Mouse (Mus musculus): ENCODE data around the gene St6galnac3. TPM values are rescaled to one million over a fixed set of nuclear protein-coding genes. Genes with fewer than 3 reads are reported as not detected.

The St6galnac3 gene
- total and polyA plus RNA-seq, 2 experiments from 2014 or later, result 7.3 to 9.9 TPM

GRCm38 (mm10) chr3:153480005-153480635, 244.9 kb downstream of the St6galnac3 start:
- no peak for ATAC-seq
- no peak overlapping the region for H3K27ac ChIP-seq
- H3K27me3 ChIP-seq (ENCODE audit: insufficient read depth, low read length), result no peaks in the 10 kb centered on the region
- no peak for TF ChIP-seq CTCF (IDR thresholded peaks at IDR 0.05; ENCODE audit: low read depth)
- H3K4me1 ChIP-seq (ENCODE audit: insufficient read depth, low read length), result peaks cover 9% of the 10 kb centered on the region; the same call in 1 of the 2 replicates
- no peaks in the 10 kb centered on the region for H3K36me3 ChIP-seq (ENCODE audit: insufficient read depth, low read length)
- no peak overlapping the region for H3K4me3 ChIP-seq (ENCODE audit: low read length)
- no peak overlapping the region for H3K9ac ChIP-seq (replicated peaks; ENCODE audit: low read length)
- 92% methylated on average over 3 of the region's 3 CpGs for WGBS
- no peak for DNase-seq (ENCODE audit: low spot score)
- no peak overlapping the region for H3K4me2 ChIP-seq (ENCODE audit: low read depth, low read length)
- H3K9me3 ChIP-seq (ENCODE audit: low read length), result no peaks in the 10 kb centered on the region

DNA sequence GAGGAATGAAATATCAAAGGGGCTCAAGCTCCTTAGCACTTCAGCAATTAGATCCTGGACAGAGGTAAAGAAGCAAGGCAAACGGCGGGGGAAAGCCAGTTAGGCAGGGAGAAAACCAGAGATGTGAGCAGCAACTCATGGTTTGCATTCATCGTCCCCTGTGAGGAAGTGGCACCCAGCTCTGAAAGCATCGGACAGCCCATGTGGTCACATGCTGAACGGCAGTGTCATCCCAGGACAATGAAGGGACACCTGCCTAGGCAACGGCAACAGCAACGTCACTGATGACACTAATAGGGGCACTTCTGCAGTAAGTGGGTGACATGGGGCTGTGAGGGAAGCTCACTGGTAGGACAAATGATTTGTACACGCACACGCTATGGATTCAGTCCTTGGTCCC, 249.1 kb downstream of the St6galnac3 start:
- Histone ChIP-seq H3K4me1 (ENCODE audit: insufficient read depth, low read length) (no peaks in the 10 kb centered on the region), H3K4me2 (ENCODE audit: low read depth, low read length) (no peak overlapping the region), H3K27me3 (ENCODE audit: insufficient read depth, low read length) (no peaks in the 10 kb centered on the region), H3K9me3 (ENCODE audit: low read length) (no peaks in the 10 kb centered on the region), H3K9ac (replicated peaks; ENCODE audit: low read length) (no peak overlapping the region), H3K27ac (no peak overlapping the region), H3K36me3 (ENCODE audit: insufficient read depth, low read length) (no peaks in the 10 kb centered on the region), H3K4me3 (ENCODE audit: low read length) (no peak overlapping the region)
- no peak for ATAC-seq
- no peak for TF ChIP-seq CTCF (IDR thresholded peaks at IDR 0.05; ENCODE audit: low read depth)
- DNase-seq (ENCODE audit: low spot score), result no peak
- 87% methylated on average over 9 of the region's 9 CpGs for WGBS

DNA sequence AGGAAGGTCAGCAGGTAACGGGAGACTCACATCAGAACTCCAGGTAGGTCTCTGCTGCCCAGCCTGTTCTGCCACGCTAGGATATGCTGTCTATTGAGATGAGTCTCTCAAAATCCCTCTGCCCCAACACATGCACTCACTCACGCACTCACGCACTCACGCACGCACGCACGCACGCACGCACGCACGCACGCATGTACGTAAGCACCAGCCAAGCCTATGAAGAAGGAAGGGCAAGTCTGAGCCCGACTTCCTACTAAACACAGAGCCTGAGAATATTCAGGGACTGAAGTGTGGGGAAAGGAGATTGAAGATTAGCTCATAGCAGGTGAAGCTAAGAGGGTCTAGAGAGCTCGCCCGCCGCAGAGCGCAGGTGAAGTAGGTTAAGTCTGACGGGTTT, 249.5 kb downstream of the St6galnac3 start:
- Histone ChIP-seq H3K36me3 (ENCODE audit: insufficient read depth, low read length) (no peaks in the 10 kb centered on the region), H3K4me2 (ENCODE audit: low read depth, low read length) (no peak overlapping the region), H3K4me3 (ENCODE audit: low read length) (no peak overlapping the region), H3K4me1 (ENCODE audit: insufficient read depth, low read length) (no peaks in the 10 kb centered on the region), H3K27ac (no peak overlapping the region), H3K27me3 (ENCODE audit: insufficient read depth, low read length) (no peaks in the 10 kb centered on the region), H3K9me3 (ENCODE audit: low read length) (no peaks in the 10 kb centered on the region), H3K9ac (replicated peaks; ENCODE audit: low read length) (no peak overlapping the region)
- DNase-seq (ENCODE audit: low spot score), result no peak
- 95% methylated on average over 20 of the region's 20 CpGs for WGBS
- ATAC-seq, result no peak
- no peak for TF ChIP-seq CTCF (IDR thresholded peaks at IDR 0.05; ENCODE audit: low read depth)

DNA sequence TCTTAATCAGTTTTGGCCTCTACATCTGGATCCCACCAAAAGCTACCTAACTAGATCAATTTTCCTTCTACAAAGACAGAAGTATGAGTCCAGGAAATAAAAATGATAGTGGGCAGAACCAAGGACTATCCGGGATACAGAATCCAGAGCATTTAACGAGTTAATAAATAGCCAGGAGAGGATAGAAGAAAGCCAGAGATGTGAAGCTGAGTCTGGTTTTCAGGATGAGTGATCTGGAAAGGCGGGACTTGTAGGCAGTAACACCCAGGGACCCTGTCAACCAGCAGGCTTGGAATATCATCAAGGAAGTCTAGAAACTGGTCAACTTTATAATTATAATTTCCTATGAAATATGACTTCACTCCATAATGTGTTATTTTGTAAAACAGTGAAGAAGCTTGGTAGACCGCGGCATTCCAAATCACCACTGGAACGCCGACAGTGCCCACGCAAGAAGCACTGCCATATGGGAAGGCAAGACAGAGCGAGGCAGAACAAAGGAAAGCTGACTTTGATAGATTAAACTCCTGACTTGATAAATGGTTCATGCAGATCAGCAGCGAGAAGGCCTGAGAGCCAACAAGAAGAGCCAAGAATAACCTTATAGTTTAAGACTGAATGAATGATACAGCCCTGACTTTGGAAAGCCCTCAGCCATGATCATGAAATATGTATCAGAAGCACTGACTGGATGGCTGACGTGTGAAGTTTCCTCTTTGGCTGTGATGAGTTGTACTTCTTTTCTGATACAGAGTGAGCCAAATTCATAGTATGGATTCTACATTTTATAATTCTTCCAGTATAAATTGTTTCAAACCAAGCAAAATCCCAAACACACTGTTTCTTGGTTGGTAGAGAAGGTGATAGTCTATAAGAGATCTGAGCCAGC, 252.1 kb downstream of the St6galnac3 start:
- no peak overlapping the region for H3K4me3 ChIP-seq (ENCODE audit: low read length)
- 62% methylated on average over 11 of the region's 11 CpGs for WGBS
- H3K36me3 ChIP-seq (ENCODE audit: insufficient read depth, low read length), result no peaks in the 10 kb centered on the region
- no peaks in the 10 kb centered on the region for H3K4me1 ChIP-seq (ENCODE audit: insufficient read depth, low read length)
- H3K9me3 ChIP-seq (ENCODE audit: low read length), result no peaks in the 10 kb centered on the region
- no peak overlapping the region for H3K4me2 ChIP-seq (ENCODE audit: low read depth, low read length)
- H3K27ac ChIP-seq, result no peak overlapping the region
- H3K9ac ChIP-seq (replicated peaks; ENCODE audit: low read length), result no peak overlapping the region
- no peaks in the 10 kb centered on the region for H3K27me3 ChIP-seq (ENCODE audit: insufficient read depth, low read length)
- no peak for TF ChIP-seq CTCF (IDR thresholded peaks at IDR 0.05; ENCODE audit: low read depth)
- ATAC-seq (no peak), DNase-seq (ENCODE audit: low spot score) (no peak)

- H3K4me3 ChIP-seq (ENCODE audit: low read length), result no peak overlapping the region
- 82% methylated on average over 6 of the region's 6 CpGs for whole genome bisulfite sequencing
- TF ChIP-seq CTCF (IDR thresholded peaks at IDR 0.05; ENCODE audit: low read depth), result no peak
- no peaks in the 10 kb centered on the region for H3K9me3 ChIP-seq (ENCODE audit: low read length)
- no peaks in the 10 kb centered on the region for H3K36me3 ChIP-seq (ENCODE audit: insufficient read depth, low read length)
- H3K27ac ChIP-seq, result no peak overlapping the region
- no peaks in the 10 kb centered on the region for H3K27me3 ChIP-seq (ENCODE audit: insufficient read depth, low read length)
- H3K4me2 ChIP-seq (ENCODE audit: low read depth, low read length), result no peak overlapping the region
- DNase-seq (ENCODE audit: low spot score) (no peak), ATAC-seq (no peak)
- H3K4me1 ChIP-seq (ENCODE audit: insufficient read depth, low read length), result no peaks in the 10 kb centered on the region
- H3K9ac ChIP-seq (replicated peaks; ENCODE audit: low read length), result no peak overlapping the region
These were observed 261.1 kb downstream of the St6galnac3 start for GRCm38 (mm10) chr3:153463849-153464248.

- Histone ChIP-seq H3K9ac (replicated peaks; ENCODE audit: low read length) (no peak overlapping the region), H3K27me3 (ENCODE audit: insufficient read depth, low read length) (no peaks in the 10 kb centered on the region), H3K4me3 (ENCODE audit: low read length) (no peak overlapping the region), H3K36me3 (ENCODE audit: insufficient read depth, low read length) (no peaks in the 10 kb centered on the region), H3K4me1 (ENCODE audit: insufficient read depth, low read length) (no peaks in the 10 kb centered on the region), H3K27ac (no peak overlapping the region), H3K4me2 (ENCODE audit: low read depth, low read length) (no peak overlapping the region), H3K9me3 (ENCODE audit: low read length) (no peaks in the 10 kb centered on the region)
- no peak for TF ChIP-seq CTCF (IDR thresholded peaks at IDR 0.05; ENCODE audit: low read depth)
- ATAC-seq (no peak), DNase-seq (ENCODE audit: low spot score) (no peak)
- WGBS, result 97% methylated on average over 4 of the region's 4 CpGs
These were observed 264.8 kb downstream of the St6galnac3 start for GRCm38 (mm10) chr3:153460173-153460572.

- no peak overlapping the region for H3K9ac ChIP-seq (replicated peaks; ENCODE audit: low read length)
- no peaks in the 10 kb centered on the region for H3K36me3 ChIP-seq (ENCODE audit: insufficient read depth, low read length)
These were observed 266.4 kb downstream of the St6galnac3 start for GRCm38 (mm10) chr3:153458593-153458992.

More at GRCm38 (mm10) chr3:153458593-153458992, 266.4 kb downstream of the St6galnac3 start:
- 72% methylated on average over 3 of the region's 3 CpGs for WGBS
- Histone ChIP-seq H3K27ac (no peak overlapping the region), H3K4me2 (ENCODE audit: low read depth, low read length) (no peak overlapping the region), H3K4me1 (ENCODE audit: insufficient read depth, low read length) (no peaks in the 10 kb centered on the region), H3K4me3 (ENCODE audit: low read length) (no peak overlapping the region), H3K27me3 (ENCODE audit: insufficient read depth, low read length) (no peaks in the 10 kb centered on the region), H3K9me3 (ENCODE audit: low read length) (no peaks in the 10 kb centered on the region)
- DNase-seq (ENCODE audit: low spot score), result no peak
- peak; percentile 16; the same call in 1 of the 2 replicates for TF ChIP-seq CTCF (IDR thresholded peaks at IDR 0.05; ENCODE audit: low read depth)
- no peak for ATAC-seq
